Mouse (Mus musculus): ENCODE results near the gene Snrnp27. TPM values are rescaled to one million over a fixed set of nuclear protein-coding genes. Genes with fewer than 3 reads are reported as not detected.

Gene Snrnp27
- total RNA-seq, 1 experiment: 58.3 TPM

GRCm38 (mm10) chr6:86639180-86640160 is 44.9 kb downstream of the Snrnp27 start:
- no peak for TF ChIP-seq ZNF384 (IDR thresholded peaks at IDR 0.05; ENCODE audit: low read depth, low read length)
- TF ChIP-seq CHD2 (IDR thresholded peaks at IDR 0.05; ENCODE audit: low read depth, low read length): no peak
- TF ChIP-seq HCFC1 (IDR thresholded peaks at IDR 0.05; ENCODE audit: borderline replicate concordance, insufficient read depth, low read length): no peak
- DNase-seq (ENCODE audit: low read depth, low spot score): no peak
- Histone ChIP-seq H3K36me3 (ENCODE audit: control insufficient read depth, insufficient read depth, low read length, poor library complexity, severe bottlenecking) (no peaks in the 10 kb centered on the region), H3K27ac (ENCODE audit: insufficient read depth, low read depth, low read length, poor library complexity, severe bottlenecking) (no peak overlapping the region), H3K9ac (ENCODE audit: insufficient read depth, low read depth, low read length, poor library complexity, severe bottlenecking) (no peak overlapping the region; the same call in 1 of the 2 replicates), H3K9me3 (ENCODE audit: control insufficient read depth, insufficient read depth, low read depth, low read length) (no peaks in the 10 kb centered on the region), H3K4me1 (ENCODE audit: control insufficient read depth in 2 of 2, insufficient read depth in 2 of 2, low read length in 2 of 2, poor library complexity in 1 of 2) (peaks cover 2 to 4% of the 10 kb centered on the region in 2 experiments; a peak in 1 of 4 replicates), H3K4me3 (ENCODE audit: insufficient read depth in 1 of 2, low read depth in 1 of 2, low read length in 2 of 2, poor library complexity in 1 of 2, severe bottlenecking in 1 of 2) (peak overlapping the region in 1 of 2 experiments; percentile 13; a peak in 1 of 4 replicates)
- in situ Hi-C loops (cut with MboI; ENCODE audit: low sequenced_read_pairs in 2 of 2, unreplicated experiment in 2 of 2): no loop called here

- H3K9ac ChIP-seq (ENCODE audit: insufficient read depth, low read depth, low read length, poor library complexity, severe bottlenecking): no peak overlapping the region
- H3K36me3 ChIP-seq (ENCODE audit: control insufficient read depth, insufficient read depth, low read length, poor library complexity, severe bottlenecking): no peaks in the 10 kb centered on the region
- peaks cover 2 to 4% of the 10 kb centered on the region in 2 experiments; a peak in 1 of 4 replicates for H3K4me1 ChIP-seq (ENCODE audit: control insufficient read depth in 2 of 2, insufficient read depth in 2 of 2, low read length in 2 of 2, poor library complexity in 1 of 2)
- H3K4me3 ChIP-seq (ENCODE audit: insufficient read depth in 1 of 2, low read depth in 1 of 2, low read length in 2 of 2, poor library complexity in 1 of 2, severe bottlenecking in 1 of 2): no peak overlapping the region
- in situ Hi-C loops (cut with MboI; ENCODE audit: low sequenced_read_pairs in 2 of 2, unreplicated experiment in 2 of 2): no loop called here
- H3K9me3 ChIP-seq (ENCODE audit: control insufficient read depth, insufficient read depth, low read depth, low read length): no peaks in the 10 kb centered on the region
- TF ChIP-seq ZNF384 (IDR thresholded peaks at IDR 0.05; ENCODE audit: low read depth, low read length) (no peak), HCFC1 (IDR thresholded peaks at IDR 0.05; ENCODE audit: borderline replicate concordance, insufficient read depth, low read length) (no peak), ZC3H11A (IDR thresholded peaks at IDR 0.05; ENCODE audit: borderline replicate concordance, low read depth, low read length) (no peak), CHD2 (IDR thresholded peaks at IDR 0.05; ENCODE audit: low read depth, low read length) (no peak), MAFK (IDR thresholded peaks at IDR 0.05; ENCODE audit: insufficient read depth, low read depth, low read length) (no peak)
- H3K27ac ChIP-seq (ENCODE audit: insufficient read depth, low read depth, low read length, poor library complexity, severe bottlenecking): no peak overlapping the region
- no peak for DNase-seq (ENCODE audit: low read depth, low spot score)
Observed at GRCm38 (mm10) chr6:86638434-86638833, 45.9 kb downstream of the Snrnp27 start.

GRCm38 (mm10) chr6:86637860-86638259 is 46.5 kb downstream of the Snrnp27 start:
- no peak for DNase-seq (ENCODE audit: low read depth, low spot score)
- Histone ChIP-seq H3K9ac (ENCODE audit: insufficient read depth, low read depth, low read length, poor library complexity, severe bottlenecking) (no peak overlapping the region), H3K36me3 (ENCODE audit: control insufficient read depth, insufficient read depth, low read length, poor library complexity, severe bottlenecking) (no peaks in the 10 kb centered on the region), H3K27ac (ENCODE audit: insufficient read depth, low read depth, low read length, poor library complexity, severe bottlenecking) (no peak overlapping the region), H3K4me1 (ENCODE audit: control insufficient read depth in 2 of 2, insufficient read depth in 2 of 2, low read length in 2 of 2, poor library complexity in 1 of 2) (peaks cover 2 to 4% of the 10 kb centered on the region in 2 experiments; a peak in 1 of 4 replicates), H3K4me3 (ENCODE audit: insufficient read depth in 1 of 2, low read depth in 1 of 2, low read length in 2 of 2, poor library complexity in 1 of 2, severe bottlenecking in 1 of 2) (no peak overlapping the region), H3K9me3 (ENCODE audit: control insufficient read depth, insufficient read depth, low read depth, low read length) (no peaks in the 10 kb centered on the region)
- no peak for TF ChIP-seq ZC3H11A (IDR thresholded peaks at IDR 0.05; ENCODE audit: borderline replicate concordance, low read depth, low read length)
- TF ChIP-seq HCFC1 (IDR thresholded peaks at IDR 0.05; ENCODE audit: borderline replicate concordance, insufficient read depth, low read length): no peak
- no peak for TF ChIP-seq CHD2 (IDR thresholded peaks at IDR 0.05; ENCODE audit: low read depth, low read length)
- no peak for TF ChIP-seq ZNF384 (IDR thresholded peaks at IDR 0.05; ENCODE audit: low read depth, low read length)
- TF ChIP-seq MAFK (IDR thresholded peaks at IDR 0.05; ENCODE audit: insufficient read depth, low read depth, low read length): no peak
- in situ Hi-C loops (cut with MboI; ENCODE audit: low sequenced_read_pairs in 2 of 2, unreplicated experiment in 2 of 2): no loop called here

- no peaks in the 10 kb centered on the region for H3K36me3 ChIP-seq (ENCODE audit: control insufficient read depth, insufficient read depth, low read length, poor library complexity, severe bottlenecking)
- no peaks in the 10 kb centered on the region for H3K9me3 ChIP-seq (ENCODE audit: control insufficient read depth, insufficient read depth, low read depth, low read length)
- peaks cover 2 to 4% of the 10 kb centered on the region in 2 experiments; a peak in 1 of 4 replicates for H3K4me1 ChIP-seq (ENCODE audit: control insufficient read depth in 2 of 2, insufficient read depth in 2 of 2, low read length in 2 of 2, poor library complexity in 1 of 2)
- no peak overlapping the region for H3K9ac ChIP-seq (ENCODE audit: insufficient read depth, low read depth, low read length, poor library complexity, severe bottlenecking)
- TF ChIP-seq ZNF384 (IDR thresholded peaks at IDR 0.05; ENCODE audit: low read depth, low read length) (no peak), CHD2 (IDR thresholded peaks at IDR 0.05; ENCODE audit: low read depth, low read length) (no peak), HCFC1 (IDR thresholded peaks at IDR 0.05; ENCODE audit: borderline replicate concordance, insufficient read depth, low read length) (no peak), ZC3H11A (IDR thresholded peaks at IDR 0.05; ENCODE audit: borderline replicate concordance, low read depth, low read length) (no peak), MAFK (IDR thresholded peaks at IDR 0.05; ENCODE audit: insufficient read depth, low read depth, low read length) (no peak)
- no peak for DNase-seq (ENCODE audit: low read depth, low spot score)
- no peak overlapping the region for H3K27ac ChIP-seq (ENCODE audit: insufficient read depth, low read depth, low read length, poor library complexity, severe bottlenecking)
- H3K4me3 ChIP-seq (ENCODE audit: insufficient read depth in 1 of 2, low read depth in 1 of 2, low read length in 2 of 2, poor library complexity in 1 of 2, severe bottlenecking in 1 of 2): no peak overlapping the region
- in situ Hi-C loops (cut with MboI; ENCODE audit: low sequenced_read_pairs in 2 of 2, unreplicated experiment in 2 of 2): no loop called here
Observed at GRCm38 (mm10) chr6:86637171-86637835, 47.0 kb downstream of the Snrnp27 start.

Measured in ES-E14 (cell line).